Mouse (Mus musculus) thymus, postnatal 10 days (tissue): ENCODE measurements around the gene Mtx3.

Experiments
- DNase-seq, 2 experiments: peaks; one replicate each; pipeline ENCODE4 v3.0.0; 2021; ENCODE audit warnings: low spot score in 2 of 2

Mtx3 gene

DNA sequence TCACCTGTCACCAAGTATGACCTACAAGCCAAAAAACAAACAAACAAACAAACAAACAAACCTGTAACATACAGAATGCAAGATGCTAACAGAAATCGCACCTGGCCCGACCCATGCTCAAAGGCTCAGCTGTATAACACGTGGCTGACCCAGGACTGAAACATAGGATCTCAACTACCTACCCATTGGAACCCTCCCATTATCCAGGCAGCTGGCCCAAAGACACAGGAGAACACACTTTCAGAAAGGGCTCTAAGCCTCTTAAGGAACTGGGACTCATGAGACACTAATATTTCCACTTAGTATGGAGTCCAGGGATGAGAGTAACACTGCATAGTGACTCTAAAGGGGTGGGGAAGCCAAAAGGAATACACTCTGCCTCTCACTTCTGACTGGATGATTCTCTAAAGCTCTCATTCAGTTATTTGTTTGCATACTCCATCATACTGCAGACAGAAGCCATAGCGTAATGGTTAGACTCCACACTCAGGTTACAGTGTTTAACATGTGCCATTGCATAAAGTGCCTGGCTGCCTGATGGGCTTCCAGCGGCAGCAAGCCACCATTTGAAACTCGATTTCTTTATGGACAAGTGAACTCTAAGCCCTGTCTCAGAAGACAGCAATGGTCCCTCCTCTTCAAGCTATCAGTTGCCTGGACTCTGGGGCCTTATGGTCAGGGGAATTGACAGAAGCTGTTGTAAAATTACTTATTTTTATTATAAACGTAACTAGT lies 38.6 kb downstream of the Mtx3 start:
- DNase-seq, result peak in 1 of 2 experiments; percentile 2

DNA sequence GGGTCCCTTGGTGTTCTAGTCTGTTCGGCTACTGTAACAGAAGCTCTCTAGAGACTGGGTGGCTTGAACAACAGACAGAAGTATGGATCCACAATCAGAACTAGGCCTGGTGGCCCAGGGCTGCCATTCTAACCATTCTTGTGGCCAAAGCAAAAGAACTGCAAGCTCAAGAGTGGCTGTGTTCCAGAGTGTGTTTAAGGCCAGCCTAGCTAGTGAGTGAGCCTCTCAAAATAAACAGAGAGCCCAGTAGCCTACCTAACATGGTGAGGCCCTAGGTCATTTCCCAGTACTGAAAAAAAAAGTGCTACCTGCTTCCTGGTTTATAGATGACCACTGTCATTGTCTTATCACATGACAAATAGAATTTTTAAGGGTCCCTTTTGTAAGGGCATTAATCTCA lies 39.6 kb downstream of the Mtx3 start:
- no peak for DNase-seq

DNA sequence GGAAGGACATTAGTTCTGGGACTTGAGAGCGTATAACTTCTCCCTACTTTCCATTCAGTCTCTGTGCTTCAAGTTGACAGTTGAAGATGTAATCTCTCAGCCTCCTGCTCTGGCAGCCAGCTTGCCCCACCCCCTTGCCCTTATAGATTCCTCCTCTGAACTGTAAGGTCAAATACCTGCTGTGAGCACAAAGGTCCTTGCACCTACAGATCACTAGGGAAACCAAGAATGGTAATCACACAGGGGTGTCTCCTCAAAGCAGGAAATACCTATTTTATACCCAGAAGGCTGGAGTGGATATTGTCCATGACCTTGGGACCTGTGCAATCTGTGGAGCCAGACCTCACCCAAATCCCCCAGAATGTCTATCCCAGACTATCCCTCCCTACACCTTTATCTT lies 40.4 kb downstream of the Mtx3 start:
- DNase-seq, result no peak

DNA sequence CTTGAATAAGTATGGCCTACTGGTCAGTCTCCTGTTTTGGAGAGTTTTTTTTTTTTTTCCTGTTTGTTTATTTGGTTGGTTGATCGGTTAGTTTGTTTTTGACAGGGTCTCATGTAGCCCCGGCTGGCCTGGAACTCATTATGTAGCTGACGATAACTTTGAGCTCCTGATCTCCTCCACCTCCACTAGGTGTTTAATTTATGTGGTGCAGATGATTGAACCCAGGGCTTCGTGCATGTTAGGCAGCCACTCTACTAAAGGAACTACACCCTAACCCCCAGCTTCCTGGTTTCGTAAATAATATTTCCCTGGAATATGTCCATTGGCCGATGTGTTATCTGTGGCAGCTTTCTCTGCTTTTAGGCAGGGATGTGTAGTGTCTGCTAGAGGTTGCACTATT lies 54.5 kb downstream of the Mtx3 start:
- DNase-seq, result no peak

DNA sequence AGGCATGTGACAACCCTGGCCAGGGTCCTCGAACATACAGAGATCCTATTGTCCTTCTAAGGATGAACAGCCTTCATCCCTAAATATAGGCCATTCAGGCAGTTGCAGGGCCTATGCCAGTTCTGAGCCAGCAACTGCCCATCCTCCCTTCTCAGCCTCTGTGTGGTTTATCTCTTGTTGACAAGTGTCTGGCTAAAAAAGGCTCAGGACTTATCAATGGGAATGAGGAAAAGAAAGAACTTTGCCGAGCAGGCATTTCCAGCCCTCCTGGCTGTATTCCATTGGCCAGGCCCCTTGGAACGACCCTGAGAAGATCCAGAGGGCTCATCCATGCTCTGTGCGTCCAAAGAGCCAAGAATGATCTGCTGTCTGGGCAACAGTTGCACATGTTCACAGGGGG lies 58.7 kb downstream of the Mtx3 start:
- no peak for DNase-seq

DNA sequence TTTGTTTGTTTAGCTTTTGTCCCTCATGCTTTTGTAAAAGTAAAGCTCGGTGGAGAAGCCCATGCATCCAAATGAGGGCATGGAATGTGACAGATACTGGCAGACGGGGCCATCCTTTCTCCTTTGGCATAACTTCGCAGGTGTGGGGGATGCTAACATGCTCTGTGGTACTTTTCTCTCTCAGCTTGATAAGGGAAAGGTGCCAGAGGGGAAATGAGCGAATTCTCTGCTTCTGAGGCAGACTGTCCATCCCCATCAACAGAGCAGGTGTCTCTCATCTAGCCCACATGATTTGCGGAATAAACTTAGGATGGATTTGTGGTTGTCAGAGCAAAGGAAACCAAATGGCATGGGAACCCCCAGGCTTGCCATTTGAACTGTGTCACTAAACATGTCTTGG lies 61.4 kb downstream of the Mtx3 start:
- no peak for DNase-seq

DNA sequence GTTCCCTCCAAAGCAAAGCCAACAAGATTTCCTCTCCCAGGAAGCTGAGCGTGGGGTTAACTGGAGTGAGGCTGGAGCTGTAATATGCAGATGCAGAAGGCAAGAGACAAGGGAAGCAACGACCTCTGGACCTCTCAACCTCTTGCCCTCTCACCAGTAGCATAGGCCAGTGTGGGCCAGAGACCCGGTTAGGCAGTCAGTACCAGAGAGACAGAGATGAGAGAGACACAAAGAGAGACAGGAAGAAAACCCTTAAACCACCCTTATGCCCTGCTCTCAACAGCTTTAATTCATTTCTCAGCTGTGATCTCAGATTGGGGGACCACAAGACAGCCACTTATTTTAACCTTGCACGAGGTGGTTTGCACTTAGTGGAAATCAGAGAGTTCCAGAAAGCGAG lies 62.8 kb downstream of the Mtx3 start:
- DNase-seq, result no peak
